Mouse (Mus musculus) midbrain, embryonic 11.5 days (tissue): Measurements from ENCODE around the gene Dock3. TPM values are rescaled to one million over a fixed set of nuclear protein-coding genes. Genes with fewer than 3 reads are reported as not detected.
A peak's percentile ranks its signal among the peaks of the same experiment; 100 is the strongest.

ENCODE experiments used
- ATAC-seq: fragments of 200-750 bp; cut with Nextera tagmentation; 2 replicates; pipeline ENCODE4 v1.8.0; 2017; ENCODE audit warnings: moderate TSS enrichment, moderate library complexity; ENCODE audit not compliant: low FRiP score
- DNase-seq: peaks from one replicate; pipeline ENCODE4 v3.0.0; 2015; ENCODE audit warnings: low spot score; ENCODE audit errors: missing footprints
- H3K27ac ChIP-seq: fragments of 300-500 bp; sonication (generic); 2 replicates; pipeline ENCODE4 v1.5.1; 2014; ENCODE audit warnings: low read depth, low read length
- H3K27me3 ChIP-seq: fragments of 300-500 bp; sonication (generic); 2 replicates; pipeline ENCODE4 v1.6.1; 2014; ENCODE audit warnings: mild to moderate bottlenecking, low read length, moderate library complexity, mixed read lengths; ENCODE audit not compliant: control insufficient read depth, insufficient read depth
- H3K36me3 ChIP-seq: fragments of 300-500 bp; sonication (generic); 2 replicates; pipeline ENCODE4 v1.6.1; 2014; ENCODE audit warnings: mild to moderate bottlenecking, low read length, moderate library complexity, mixed read lengths; ENCODE audit not compliant: control insufficient read depth, insufficient read depth
- H3K4me1 ChIP-seq: fragments of 300-500 bp; sonication (generic); 2 replicates; pipeline ENCODE4 v1.6.1; 2014; ENCODE audit warnings: low read length; ENCODE audit not compliant: control insufficient read depth, insufficient read depth
- H3K4me2 ChIP-seq: fragments of 300-500 bp; sonication (generic); 2 replicates; pipeline ENCODE4 v1.6.1; 2014; ENCODE audit warnings: mild to moderate bottlenecking, moderate library complexity
- H3K4me3 ChIP-seq: fragments of 300-500 bp; sonication (generic); 2 replicates; pipeline ENCODE4 v1.5.1; 2014; ENCODE audit warnings: low read depth, low read length
- H3K9ac ChIP-seq: fragments of 300-500 bp; sonication (generic); 2 replicates; pipeline ENCODE4 v1.6.1; 2014; ENCODE audit warnings: low read length
- H3K9me3 ChIP-seq: fragments of 300-500 bp; sonication (generic); 2 replicates; pipeline ENCODE4 v1.6.1; 2016; ENCODE audit warnings: low read length; ENCODE audit not compliant: control insufficient read depth
- WGBS: fragments of 180-500 bp; shearing (Covaris S2); extraction: QIAGEN DNeasy Blood & Tissue Kit; methylation state at CpG from one replicate; pipeline ENCODE4 v1.1.7; 2014; 5-methylcytosine and 5-hydroxymethylcytosine counted together
- polyA plus RNA-seq: library from polyadenylated mRNA; unstranded; fragments of >200 nt; fragmentation: Nextera tagmentation; extraction: Ambion mirVana; gene quantifications from 2 replicates; pipeline ENCODE4 v1.2.1, GENCODE M21; 2014

Gene Dock3
- polyA plus RNA-seq, 1 experiment from 2014 or later, result 9.3 TPM

DNA sequence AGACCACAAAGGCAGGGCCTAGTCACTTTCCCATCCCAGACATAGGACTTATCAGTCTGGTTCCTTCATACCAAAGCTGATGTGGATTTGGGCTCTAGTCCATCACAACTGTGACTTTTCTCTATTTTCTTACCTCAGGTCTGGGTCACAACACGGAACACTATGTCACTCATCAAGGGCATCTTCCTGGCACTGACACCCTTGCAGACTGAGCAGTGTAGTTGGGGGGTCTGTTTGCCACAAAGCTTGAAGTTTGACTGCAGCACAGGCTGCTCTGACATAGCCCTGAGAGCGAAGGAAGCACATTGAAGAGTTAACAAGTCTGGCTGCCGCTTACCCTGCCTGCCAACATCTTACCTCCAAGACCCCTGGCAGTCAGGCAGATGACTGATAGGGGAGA, 348.6 kb downstream of the Dock3 start:
- peaks cover 41% of the 10 kb centered on the region for H3K4me1 ChIP-seq
- DNase-seq (peak; percentile 84), ATAC-seq (no peak)

DNA sequence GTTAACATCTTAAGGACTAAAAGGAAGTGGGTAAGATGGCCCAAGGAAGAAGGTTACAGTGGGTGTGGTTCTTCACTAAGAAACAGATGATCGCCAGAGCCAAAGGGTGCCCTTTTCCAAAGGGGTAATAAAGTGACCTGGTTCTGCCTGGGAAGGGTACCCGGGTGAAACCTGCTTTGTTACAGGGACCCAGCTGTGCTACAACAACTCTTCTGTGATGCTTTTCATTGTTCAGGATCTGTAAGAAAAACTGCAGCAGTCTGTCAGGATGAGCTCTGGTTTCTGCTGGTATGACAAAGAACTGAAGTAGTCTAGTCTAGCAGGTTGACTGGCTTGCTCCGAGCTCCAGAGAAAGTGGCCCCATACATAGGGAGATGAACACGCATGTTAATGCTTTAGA, 349.5 kb downstream of the Dock3 start:
- Histone ChIP-seq H3K27me3 (no peaks in the 10 kb centered on the region), H3K4me1 (peaks cover 37% of the 10 kb centered on the region), H3K9ac (no peak overlapping the region), H3K4me3 (no peak overlapping the region), H3K9me3 (no peaks in the 10 kb centered on the region), H3K4me2 (no peak overlapping the region), H3K36me3 (peaks cover 16% of the 10 kb centered on the region), H3K27ac (no peak overlapping the region)
- no peak for ATAC-seq
- 72% methylated on average over 4 of the region's 4 CpGs for WGBS
- DNase-seq, result peak; percentile 84

More for the DNA sequence above, 348.6 kb downstream of the Dock3 start:
- peaks cover 17% of the 10 kb centered on the region for H3K36me3 ChIP-seq
- no peak overlapping the region for H3K27ac ChIP-seq
- H3K4me3 ChIP-seq, result peak overlapping the region; percentile 9; the same call in 1 of the 2 replicates
- H3K9ac ChIP-seq, result peak overlapping the region; percentile 12; the same call in 1 of the 2 replicates
- WGBS, result 91% methylated on average over 3 of the region's 3 CpGs
- H3K9me3 ChIP-seq, result no peaks in the 10 kb centered on the region
- peak overlapping the region; percentile 28 for H3K4me2 ChIP-seq
- H3K27me3 ChIP-seq, result no peaks in the 10 kb centered on the region

DNA sequence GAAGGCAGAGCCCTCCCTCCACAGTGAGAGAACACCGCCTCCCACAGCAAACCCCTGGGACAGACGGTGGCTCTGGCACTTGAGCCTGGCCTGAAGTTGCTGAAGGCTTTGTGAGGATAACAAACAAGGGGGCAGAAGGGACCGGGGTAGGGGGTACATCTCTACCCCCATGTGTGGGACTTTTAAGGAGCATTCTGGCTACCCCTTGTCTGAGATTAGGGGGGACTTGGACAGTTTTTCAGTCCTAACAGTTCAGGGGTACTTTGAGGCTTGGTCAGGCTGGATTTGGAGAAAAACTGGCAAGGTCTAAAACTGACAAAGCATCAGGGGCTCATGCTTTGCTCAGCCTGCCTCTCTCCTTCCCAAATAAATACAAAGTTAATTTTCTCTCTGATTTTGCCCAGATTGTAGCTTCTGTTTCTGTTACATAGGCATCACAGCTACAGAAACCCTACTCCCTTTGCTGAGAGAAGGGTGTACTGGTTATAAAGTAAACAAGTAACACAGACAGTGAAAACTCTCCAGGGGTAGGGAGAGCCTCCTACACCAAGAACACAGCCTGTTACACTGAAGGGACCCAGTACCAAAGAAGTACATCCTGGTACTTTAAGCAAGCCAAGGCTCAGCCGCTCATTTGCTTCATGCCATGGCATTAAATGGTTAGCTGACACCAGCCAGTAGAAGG, 350.5 kb downstream of the Dock3 start:
- H3K27ac ChIP-seq, result no peak overlapping the region
- peaks cover 37% of the 10 kb centered on the region for H3K4me1 ChIP-seq
- WGBS, result 57% methylated on average over 4 of the region's 4 CpGs
- H3K27me3 ChIP-seq, result no peaks in the 10 kb centered on the region
- peaks cover 21% of the 10 kb centered on the region for H3K36me3 ChIP-seq
- no peak overlapping the region for H3K4me2 ChIP-seq
- ATAC-seq (no peak), DNase-seq (peak; percentile 83)
- H3K9ac ChIP-seq, result no peak overlapping the region
- no peak overlapping the region for H3K4me3 ChIP-seq
- no peaks in the 10 kb centered on the region for H3K9me3 ChIP-seq

DNA sequence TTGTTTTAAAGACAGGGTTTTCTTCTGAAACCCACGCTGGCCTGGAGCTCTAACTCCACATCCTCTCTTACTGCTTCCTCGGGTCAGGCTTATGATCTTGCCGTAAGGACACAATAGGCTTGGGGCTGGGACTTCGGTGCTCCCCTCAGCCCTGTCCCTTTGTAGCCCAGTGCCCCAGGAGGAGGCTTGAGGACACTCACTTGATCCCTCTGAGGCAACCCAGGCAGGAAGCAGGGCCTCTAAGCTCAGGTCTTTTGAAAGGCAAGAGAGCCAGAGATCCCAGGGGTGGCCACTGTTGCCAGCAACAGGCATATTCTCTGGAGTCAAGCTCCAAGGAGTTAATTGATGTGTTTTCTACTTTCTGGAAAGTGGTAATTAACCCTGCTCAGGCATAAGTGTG, 352.2 kb downstream of the Dock3 start:
- ATAC-seq, result no peak
- no peaks in the 10 kb centered on the region for H3K27me3 ChIP-seq
- H3K4me2 ChIP-seq, result no peak overlapping the region

DNA sequence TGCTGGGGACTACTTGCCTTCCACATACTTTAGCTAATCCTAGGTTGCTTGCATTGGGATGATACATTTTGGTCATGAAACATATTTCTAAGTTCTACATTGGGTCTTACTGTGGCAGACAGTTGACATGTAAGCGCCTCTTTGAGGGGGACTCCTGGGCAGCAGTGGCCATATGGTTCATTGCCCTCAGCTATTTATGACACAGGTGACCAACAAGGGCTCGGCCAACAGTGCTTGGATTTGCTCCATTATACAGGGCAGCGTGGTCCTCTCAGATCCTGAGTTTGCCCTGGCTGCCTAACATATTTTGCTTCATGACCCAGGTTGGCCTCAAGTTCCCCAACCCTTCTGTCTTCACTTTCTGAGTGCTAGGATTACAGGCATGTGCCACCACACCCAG, 355.0 kb downstream of the Dock3 start:
- 94% methylated on average over 3 of the region's 3 CpGs for WGBS
- peaks cover 12% of the 10 kb centered on the region for H3K36me3 ChIP-seq
- no peak for ATAC-seq

More for the DNA sequence above, 352.2 kb downstream of the Dock3 start:
- peak; percentile 84 for DNase-seq
- Histone ChIP-seq H3K4me1 (peaks cover 25% of the 10 kb centered on the region), H3K9me3 (no peaks in the 10 kb centered on the region), H3K27ac (no peak overlapping the region), H3K9ac (no peak overlapping the region), H3K4me3 (no peak overlapping the region), H3K36me3 (peaks cover 22% of the 10 kb centered on the region)
- WGBS, result 66% methylated on average over 4 of the region's 4 CpGs

DNA sequence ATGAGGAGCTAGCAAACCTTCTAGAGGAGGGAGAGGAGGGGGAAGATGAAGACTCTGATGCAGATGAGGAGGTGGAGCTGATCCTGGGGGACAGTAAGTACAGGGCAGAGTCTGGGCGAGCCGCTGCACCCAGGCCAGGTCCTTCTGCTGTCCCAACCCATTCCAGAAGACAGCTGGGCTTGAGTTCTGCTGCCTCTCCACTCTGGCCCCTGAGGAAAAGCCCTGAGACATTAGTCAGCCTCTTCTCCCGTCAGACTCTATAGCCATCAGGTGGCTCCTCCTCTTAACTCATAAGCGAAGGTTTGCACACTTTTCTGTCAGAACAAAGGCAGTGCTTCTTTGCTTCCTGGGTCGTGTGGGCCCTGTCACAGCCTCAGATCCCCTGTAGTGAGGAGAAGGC, 357.5 kb downstream of the Dock3 start:
- Histone ChIP-seq H3K9ac (no peak overlapping the region), H3K9me3 (no peaks in the 10 kb centered on the region), H3K27ac (no peak overlapping the region), H3K4me2 (no peak overlapping the region), H3K27me3 (no peaks in the 10 kb centered on the region), H3K4me3 (no peak overlapping the region), H3K4me1 (no peaks in the 10 kb centered on the region), H3K36me3 (peaks cover 9% of the 10 kb centered on the region; the same call in 1 of the 2 replicates)
- ATAC-seq (no peak), DNase-seq (no peak)
- WGBS, result 84% methylated on average over 5 of the region's 5 CpGs

More for the DNA sequence above, 355.0 kb downstream of the Dock3 start:
- peak; percentile 71 for DNase-seq
- no peak overlapping the region for H3K27ac ChIP-seq
- H3K27me3 ChIP-seq, result no peaks in the 10 kb centered on the region
- no peak overlapping the region for H3K4me3 ChIP-seq
- peaks cover 3% of the 10 kb centered on the region; the same call in 1 of the 2 replicates for H3K4me1 ChIP-seq
- no peak overlapping the region for H3K4me2 ChIP-seq
- no peaks in the 10 kb centered on the region for H3K9me3 ChIP-seq
- H3K9ac ChIP-seq, result no peak overlapping the region

DNA sequence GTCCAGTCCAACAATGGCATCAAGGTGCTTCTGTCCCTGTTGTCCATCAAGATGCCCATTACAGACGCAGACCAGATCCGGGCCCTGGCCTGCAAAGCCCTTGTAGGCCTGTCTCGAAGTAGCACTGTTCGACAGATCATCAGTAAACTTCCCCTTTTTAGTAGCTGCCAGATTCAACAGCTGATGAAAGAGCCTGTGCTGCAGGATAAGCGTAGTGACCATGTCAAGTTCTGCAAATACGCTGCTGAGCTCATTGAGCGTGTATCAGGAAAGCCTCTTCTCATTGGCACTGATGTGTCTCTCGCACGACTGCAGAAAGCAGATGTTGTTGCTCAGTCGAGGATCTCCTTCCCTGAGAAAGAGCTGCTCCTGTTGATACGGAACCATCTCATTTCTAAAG, 373.7 kb downstream of the Dock3 start:
- H3K27ac ChIP-seq, result no peak overlapping the region

DNA sequence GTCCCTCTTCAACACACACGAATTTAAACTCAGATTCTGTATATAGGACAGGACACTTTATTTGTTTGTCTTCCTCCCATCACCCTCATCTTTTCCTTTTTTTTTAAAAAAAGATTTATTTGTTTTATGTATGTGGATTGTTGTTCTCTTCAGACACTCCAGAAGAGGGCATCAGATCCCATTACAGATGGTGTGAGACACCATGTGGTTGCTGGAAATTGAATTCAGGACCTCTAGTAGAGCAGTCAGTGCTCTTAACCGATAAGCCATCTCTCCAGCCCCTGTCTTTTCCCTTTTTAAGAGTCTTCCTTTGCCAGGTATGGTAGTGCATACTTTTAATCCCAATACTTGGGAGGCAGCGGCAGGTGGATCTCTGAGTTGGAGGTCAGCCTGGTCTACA, 375.0 kb downstream of the Dock3 start:
- H3K4me3 ChIP-seq, result no peak overlapping the region
- no peaks in the 10 kb centered on the region for H3K4me1 ChIP-seq
- no peaks in the 10 kb centered on the region for H3K9me3 ChIP-seq
- DNase-seq (no peak), ATAC-seq (no peak)
- H3K9ac ChIP-seq, result no peak overlapping the region
- H3K27ac ChIP-seq, result no peak overlapping the region
- WGBS, result 85% methylated on average over 3 of the region's 3 CpGs
- no peaks in the 10 kb centered on the region for H3K27me3 ChIP-seq
- no peak overlapping the region for H3K4me2 ChIP-seq
- H3K36me3 ChIP-seq, result peaks cover 20% of the 10 kb centered on the region

More for the DNA sequence above, 373.7 kb downstream of the Dock3 start:
- no peak for DNase-seq
- WGBS, result 92% methylated on average over 11 of the region's 11 CpGs
- H3K9me3 ChIP-seq, result no peaks in the 10 kb centered on the region
- no peak for ATAC-seq
- no peaks in the 10 kb centered on the region for H3K4me1 ChIP-seq
- H3K9ac ChIP-seq, result no peak overlapping the region
- no peak overlapping the region for H3K4me3 ChIP-seq
- no peaks in the 10 kb centered on the region for H3K27me3 ChIP-seq
- no peak overlapping the region for H3K4me2 ChIP-seq
- peaks cover 16% of the 10 kb centered on the region for H3K36me3 ChIP-seq
